ENCODE assay signal across 17 mouse cellular contexts in genomic region chr3:41612211-41612610, GRCm38 (mm10). TPM values are rescaled to one million over a fixed set of nuclear protein-coding genes. Genes with fewer than 3 reads are reported as not detected.
DNase-seq lines count a peak whose midpoint lies in the region; ATAC-seq and TF ChIP-seq lines count a peak whose summit lies in the region.
"Had no signal": no experiment of that assay in that cellular context is flagged by ENCODE, and none has a peak within 500 bp of the region (broad histone marks: within the 10 kb centered on the region; RNA-seq: fewer than 3 reads in every experiment).

No protein-coding gene starts in this region.

- no peaks in the 10 kb centered on the region for H3K4me1 ChIP-seq in lung, adult 2 months (ENCODE audit: control insufficient read depth, insufficient read depth, low read length)
- H3K4me1 ChIP-seq: embryonic facial prominence, embryonic 12.5 days; intestine, embryonic 15.5 days; limb, embryonic 13.5 days had no signal

- ATAC-seq in megakaryocyte progenitor cell, adult 5-6 weeks (replicated peaks; ENCODE audit: poor library complexity) = peak; percentile 83
- no peak for ATAC-seq in erythroid progenitor cell, adult 5-6 weeks (replicated peaks; ENCODE audit: low FRiP score, poor library complexity, severe bottlenecking)
- ATAC-seq: forebrain, embryonic 16.5 days; intestine, embryonic 15.5 days had no signal

- H3K4me3 ChIP-seq in lung, adult 2 months (replicated peaks; ENCODE audit: extremely low read depth, low read depth, low read length) = no peak overlapping the region
- H3K4me3 ChIP-seq: embryonic facial prominence, embryonic 12.5 days; intestine, embryonic 15.5 days; limb, embryonic 13.5 days; megakaryocyte, embryonic 14.5 days had no signal

- TF ChIP-seq CTCF in lung, adult 2 months (IDR thresholded peaks at IDR 0.05; ENCODE audit: insufficient read depth, low read length) = 0 out of 2 replicates have a peak, but pooled peaks have one; percentile 15

- TF ChIP-seq POLR2A in lung, adult 2 months (IDR thresholded peaks at IDR 0.05; ENCODE audit: borderline replicate concordance, extremely low read depth, low read depth, low read length) = no peak

- peak; percentile 22 for DNase-seq in embryo, embryonic 10.5 days (ENCODE audit: low spot score)
- DNase-seq in embryo, embryonic 10 days (ENCODE audit: low spot score) = no peak
- DNase-seq in lung, adult 2 months = no peak
- DNase-seq in lung, postnatal 25 days (ENCODE audit: low spot score) = no peak
- DNase-seq in ES-CJ7 (ENCODE audit: low read depth, low spot score) = peak; percentile 37
- no peak for DNase-seq in adrenal gland, adult 18-20 months (ENCODE audit: low spot score in 2 of 2)
- DNase-seq: adrenal gland, adult 2 months; cerebellum, adult 18-20 months; heart, postnatal 10 days; layer of hippocampus, adult 9-11 months had no signal

- over 99% methylated on average over 3 of the region's 3 CpGs for WGBS in lung, adult 2 months

RNA-seq across cellular contexts. Expression of gene Jade1, which starts 56.7 kb away (rescaled TPM):
- 13.2 and 14.3 TPM in 2 replicates for polyA plus RNA-seq in lung, adult 2 months (2012; rRNA removed)
- 45.3 and 47.8 TPM in 2 replicates for total RNA-seq in megakaryocyte progenitor cell, adult 5-6 weeks (2015)
- 34.6 and 38.7 TPM in 2 replicates for total RNA-seq in megakaryocyte progenitor cell, adult 5-6 weeks (2017)
- total RNA-seq in adrenal gland, adult 18-20 months (2021) = 10 to 100 TPM; 42.0 to 46.9 TPM
- total RNA-seq in erythroid progenitor cell, adult 5-6 weeks (2015; ENCODE audit: low replicate concordance) = 35.0 and 40.2 TPM in 2 replicates
- total RNA-seq in erythroid progenitor cell, adult 5-6 weeks (2017; ENCODE audit: low replicate concordance) = 34.0 and 38.2 TPM in 2 replicates

Comparison
In these comparisons a context has a peak if more than half of its experiments do, and no peak if none do; other contexts are left out.
1. DNase-seq: peak in embryo, embryonic 10.5 days (single experiment) and ES-CJ7 (single experiment); none in embryo, embryonic 10 days (single experiment), lung, adult 2 months (single experiment), lung, postnatal 25 days (single experiment) and adrenal gland, adult 18-20 months (0 of 2).